Mouse (Mus musculus): Measurements from ENCODE around the gene Shisal1. TPM values are rescaled to one million over a fixed set of nuclear protein-coding genes. Genes with fewer than 3 reads are reported as not detected.

Shisal1 gene
- total RNA-seq, 1 experiment = 0.58 TPM

DNA sequence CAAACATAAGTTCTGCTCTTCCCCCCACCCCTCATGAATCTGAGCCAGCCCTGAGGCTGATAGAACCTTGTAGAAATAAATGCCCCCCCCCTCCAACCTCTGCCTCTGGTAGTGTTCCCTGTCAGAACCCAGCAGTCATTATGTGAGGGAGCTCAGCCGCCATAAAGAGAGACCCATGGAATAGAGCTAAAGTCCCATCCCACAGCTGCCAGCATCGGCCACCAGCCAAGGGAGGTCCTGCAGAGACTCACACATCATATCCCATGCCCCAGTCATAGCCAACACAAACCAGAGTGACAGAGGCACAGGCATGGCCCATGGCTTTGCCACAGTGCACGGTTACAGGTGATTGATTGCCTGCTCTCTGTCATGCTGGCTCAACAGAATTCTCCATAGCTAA is 82.2 kb downstream of the Shisal1 start:
- no peak overlapping the region for H3K27ac ChIP-seq (ENCODE audit: insufficient read depth, low read depth, low read length, poor library complexity, severe bottlenecking)
- in situ Hi-C loops (cut with MboI; ENCODE audit: low sequenced_read_pairs in 2 of 2, unreplicated experiment in 2 of 2) = no loop called here
- H3K4me1 ChIP-seq (ENCODE audit: control insufficient read depth in 2 of 2, insufficient read depth in 2 of 2, low read length in 2 of 2, poor library complexity in 1 of 2) = no peaks in the 10 kb centered on the region
- no peak for DNase-seq (ENCODE audit: low read depth, low spot score)
- H3K9me3 ChIP-seq (ENCODE audit: control insufficient read depth, insufficient read depth, low read depth, low read length) = no peaks in the 10 kb centered on the region
- TF ChIP-seq CHD2 (IDR thresholded peaks at IDR 0.05; ENCODE audit: low read depth, low read length) (no peak), MAFK (IDR thresholded peaks at IDR 0.05; ENCODE audit: insufficient read depth, low read depth, low read length) (no peak), ZNF384 (IDR thresholded peaks at IDR 0.05; ENCODE audit: low read depth, low read length) (no peak), ZC3H11A (IDR thresholded peaks at IDR 0.05; ENCODE audit: borderline replicate concordance, low read depth, low read length) (no peak), HCFC1 (IDR thresholded peaks at IDR 0.05; ENCODE audit: borderline replicate concordance, insufficient read depth, low read length) (no peak)
- H3K4me3 ChIP-seq (ENCODE audit: insufficient read depth in 1 of 2, low read depth in 1 of 2, low read length in 2 of 2, poor library complexity in 1 of 2, severe bottlenecking in 1 of 2) = no peak overlapping the region
- H3K36me3 ChIP-seq (ENCODE audit: control insufficient read depth, insufficient read depth, low read length, poor library complexity, severe bottlenecking) = no peaks in the 10 kb centered on the region
- no peak overlapping the region for H3K9ac ChIP-seq (ENCODE audit: insufficient read depth, low read depth, low read length, poor library complexity, severe bottlenecking)

GRCm38 (mm10) chr15:84355081-84355480 is 91.8 kb downstream of the Shisal1 start:
- Histone ChIP-seq H3K4me3 (ENCODE audit: insufficient read depth in 1 of 2, low read depth in 1 of 2, low read length in 2 of 2, poor library complexity in 1 of 2, severe bottlenecking in 1 of 2) (no peak overlapping the region), H3K9me3 (ENCODE audit: control insufficient read depth, insufficient read depth, low read depth, low read length) (no peaks in the 10 kb centered on the region), H3K4me1 (ENCODE audit: control insufficient read depth in 2 of 2, insufficient read depth in 2 of 2, low read length in 2 of 2, poor library complexity in 1 of 2) (no peaks in the 10 kb centered on the region), H3K36me3 (ENCODE audit: control insufficient read depth, insufficient read depth, low read length, poor library complexity, severe bottlenecking) (no peaks in the 10 kb centered on the region), H3K27ac (ENCODE audit: insufficient read depth, low read depth, low read length, poor library complexity, severe bottlenecking) (no peak overlapping the region), H3K9ac (ENCODE audit: insufficient read depth, low read depth, low read length, poor library complexity, severe bottlenecking) (no peak overlapping the region)
- no peak for TF ChIP-seq ZNF384 (IDR thresholded peaks at IDR 0.05; ENCODE audit: low read depth, low read length)
- no peak for TF ChIP-seq MAFK (IDR thresholded peaks at IDR 0.05; ENCODE audit: insufficient read depth, low read depth, low read length)
- no peak for TF ChIP-seq ZC3H11A (IDR thresholded peaks at IDR 0.05; ENCODE audit: borderline replicate concordance, low read depth, low read length)
- no peak for TF ChIP-seq CHD2 (IDR thresholded peaks at IDR 0.05; ENCODE audit: low read depth, low read length)
- TF ChIP-seq HCFC1 (IDR thresholded peaks at IDR 0.05; ENCODE audit: borderline replicate concordance, insufficient read depth, low read length) = no peak
- DNase-seq (ENCODE audit: low read depth, low spot score) = no peak
- in situ Hi-C loops (cut with MboI; ENCODE audit: low sequenced_read_pairs in 2 of 2, unreplicated experiment in 2 of 2) = no loop called here

- no peaks in the 10 kb centered on the region for H3K4me1 ChIP-seq (ENCODE audit: control insufficient read depth in 2 of 2, insufficient read depth in 2 of 2, low read length in 2 of 2, poor library complexity in 1 of 2)
- H3K36me3 ChIP-seq (ENCODE audit: control insufficient read depth, insufficient read depth, low read length, poor library complexity, severe bottlenecking) = no peaks in the 10 kb centered on the region
- TF ChIP-seq CHD2 (IDR thresholded peaks at IDR 0.05; ENCODE audit: low read depth, low read length) = no peak
- no peak for DNase-seq (ENCODE audit: low read depth, low spot score)
- no peak overlapping the region for H3K27ac ChIP-seq (ENCODE audit: insufficient read depth, low read depth, low read length, poor library complexity, severe bottlenecking)
- in situ Hi-C loops (cut with MboI; ENCODE audit: low sequenced_read_pairs in 2 of 2, unreplicated experiment in 2 of 2) = no loop called here
- H3K4me3 ChIP-seq (ENCODE audit: insufficient read depth in 1 of 2, low read depth in 1 of 2, low read length in 2 of 2, poor library complexity in 1 of 2, severe bottlenecking in 1 of 2) = no peak overlapping the region
- H3K9me3 ChIP-seq (ENCODE audit: control insufficient read depth, insufficient read depth, low read depth, low read length) = no peaks in the 10 kb centered on the region
- H3K9ac ChIP-seq (ENCODE audit: insufficient read depth, low read depth, low read length, poor library complexity, severe bottlenecking) = no peak overlapping the region
Observed at GRCm38 (mm10) chr15:84351915-84352844, 94.7 kb downstream of the Shisal1 start.

- Histone ChIP-seq H3K4me3 (ENCODE audit: insufficient read depth in 1 of 2, low read depth in 1 of 2, low read length in 2 of 2, poor library complexity in 1 of 2, severe bottlenecking in 1 of 2) (no peak overlapping the region), H3K9ac (ENCODE audit: insufficient read depth, low read depth, low read length, poor library complexity, severe bottlenecking) (no peak overlapping the region), H3K36me3 (ENCODE audit: control insufficient read depth, insufficient read depth, low read length, poor library complexity, severe bottlenecking) (no peaks in the 10 kb centered on the region), H3K9me3 (ENCODE audit: control insufficient read depth, insufficient read depth, low read depth, low read length) (no peaks in the 10 kb centered on the region), H3K4me1 (ENCODE audit: control insufficient read depth in 2 of 2, insufficient read depth in 2 of 2, low read length in 2 of 2, poor library complexity in 1 of 2) (no peaks in the 10 kb centered on the region), H3K27ac (ENCODE audit: insufficient read depth, low read depth, low read length, poor library complexity, severe bottlenecking) (no peak overlapping the region)
- in situ Hi-C loops (cut with MboI; ENCODE audit: low sequenced_read_pairs in 2 of 2, unreplicated experiment in 2 of 2) = no loop called here
- no peak for TF ChIP-seq HCFC1 (IDR thresholded peaks at IDR 0.05; ENCODE audit: borderline replicate concordance, insufficient read depth, low read length)
- no peak for TF ChIP-seq CHD2 (IDR thresholded peaks at IDR 0.05; ENCODE audit: low read depth, low read length)
- TF ChIP-seq ZNF384 (IDR thresholded peaks at IDR 0.05; ENCODE audit: low read depth, low read length) = no peak
- TF ChIP-seq ZC3H11A (IDR thresholded peaks at IDR 0.05; ENCODE audit: borderline replicate concordance, low read depth, low read length) = no peak
- no peak for TF ChIP-seq MAFK (IDR thresholded peaks at IDR 0.05; ENCODE audit: insufficient read depth, low read depth, low read length)
- no peak for DNase-seq (ENCODE audit: low read depth, low spot score)
Observed at GRCm38 (mm10) chr15:84351342-84351741, 95.6 kb downstream of the Shisal1 start.
